Mouse (Mus musculus) thymus, adult 2 months (tissue): ENCODE measurements around the gene Gin1.

Experiments
- CTCF ChIP-seq: fragments of 200-500 bp; IDR thresholded peaks from 2 replicates; pipeline ENCODE4 v1.5.1; 2012; ENCODE audit warnings: mild to moderate bottlenecking, control low read depth, low read length, moderate library complexity, borderline replicate concordance; ENCODE audit not compliant: control insufficient read depth, poor library complexity, insufficient read depth; ENCODE audit errors: extremely low read depth
- POLR2A ChIP-seq: fragments of 200-500 bp; IDR thresholded peaks from 2 replicates; pipeline ENCODE4 v1.6.1; 2012; ENCODE audit warnings: mild to moderate bottlenecking, low read length, control low read depth, moderate library complexity; ENCODE audit not compliant: control insufficient read depth, poor library complexity, insufficient read depth; ENCODE audit errors: extremely low read depth

GRCm38 (mm10) chr1:97729339-97729738, 40.6 kb upstream of the Gin1 start:
- no peak for TF ChIP-seq POLR2A
- TF ChIP-seq CTCF, result no peak
